Mouse (Mus musculus) liver, embryonic 14.5 days (tissue): ENCODE results near the gene Hes3.

Experiments
- CTCF ChIP-seq: IDR thresholded peaks from 2 replicates; pipeline ENCODE4 v1.5.1; 2016; ENCODE audit warnings: antibody characterized with exemption, low read depth, control low read depth
- EP300 ChIP-seq: IDR thresholded peaks from 2 replicates; pipeline ENCODE4 v1.6.1; 2016; ENCODE audit warnings: antibody characterized with exemption, low read depth

DNA sequence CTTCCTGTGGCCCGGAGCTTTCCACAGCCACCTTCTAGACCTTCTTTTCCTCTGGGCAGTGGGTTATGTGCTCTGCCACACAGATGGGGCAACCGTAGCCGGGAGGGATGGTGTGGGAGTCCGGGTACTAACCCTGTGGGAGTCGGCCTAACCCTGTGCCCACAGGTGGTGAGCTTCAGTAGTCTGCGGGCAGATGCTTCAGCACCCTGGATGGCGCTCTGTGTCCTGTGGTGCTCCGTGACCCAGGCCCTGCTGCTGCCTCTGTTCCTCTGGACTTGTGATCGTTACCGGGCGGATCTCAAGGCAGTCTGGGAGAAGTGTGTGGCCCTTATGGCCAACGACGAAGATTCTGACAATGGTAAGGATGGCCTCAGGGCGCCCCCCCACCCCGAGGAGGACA is 9.9 kb downstream of the Hes3 start:
- no peak for TF ChIP-seq CTCF
- TF ChIP-seq EP300: no peak
